Mouse (Mus musculus): Measurements from ENCODE around the gene Lamtor4.

DNA sequence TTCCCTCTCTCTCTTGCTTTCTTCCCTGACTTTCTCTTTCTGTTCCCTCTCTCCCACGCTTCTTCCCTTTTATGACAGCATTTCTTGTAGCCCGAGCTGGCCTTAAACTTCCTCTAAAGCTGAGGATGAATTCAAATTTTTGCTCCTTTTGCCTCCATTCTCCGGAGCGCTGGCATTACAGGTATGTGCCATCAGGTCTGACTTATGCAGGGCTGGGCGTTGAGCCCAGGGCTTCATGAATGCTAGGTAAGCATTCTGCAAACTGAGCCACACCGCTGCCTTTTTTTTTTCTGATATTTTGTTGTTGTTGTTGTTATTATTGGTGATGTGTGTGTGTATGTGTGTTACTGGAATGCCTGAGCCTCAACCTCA is 8.9 kb downstream of the Lamtor4 start:
- no peak for TF ChIP-seq CTCF (IDR thresholded peaks at IDR 0.05; ENCODE audit: low read depth)
- no peak for TF ChIP-seq EP300 (IDR thresholded peaks at IDR 0.05; ENCODE audit: low read depth)
